In the genomic region with DNA sequence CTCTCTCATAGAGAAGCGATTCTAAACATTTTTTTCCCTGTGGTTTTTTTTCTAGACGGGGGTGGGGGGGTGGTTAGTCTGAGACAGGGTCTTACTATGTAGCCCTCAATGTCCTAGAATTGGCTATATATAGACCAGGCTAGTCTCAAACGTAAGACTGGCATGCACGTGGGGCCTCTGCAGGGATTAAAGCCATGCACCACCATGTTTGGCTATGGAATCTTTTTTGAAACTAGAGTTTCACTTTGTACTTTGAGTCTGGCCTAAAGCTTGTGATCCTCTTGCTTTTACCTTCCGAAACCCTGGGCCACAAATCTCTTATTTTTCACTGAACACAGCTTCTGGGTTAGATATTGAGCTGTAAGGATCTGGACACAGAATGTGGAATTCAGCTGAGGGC, we compare ENCODE assay signal across 10 mouse cellular contexts. TPM values are rescaled to one million over a fixed set of nuclear protein-coding genes. Genes with fewer than 3 reads are reported as not detected.
DNase-seq lines count a peak whose midpoint lies in the region; ATAC-seq and TF ChIP-seq lines count a peak whose summit lies in the region.
"Had no signal": no experiment of that assay in that cellular context is flagged by ENCODE, and none has a peak within 500 bp of the region (broad histone marks: within the 10 kb centered on the region; RNA-seq: fewer than 3 reads in every experiment).

No protein-coding gene starts in this region.

- H3ac ChIP-seq in C2C12 (ENCODE audit: control insufficient read depth, insufficient read length, low read depth): no peak overlapping the region

- H3K9ac ChIP-seq in heart, embryonic 11.5 days (ENCODE audit: low read depth, low read length): no peak overlapping the region
- no peak overlapping the region for H3K9ac ChIP-seq in forebrain, embryonic 16.5 days (replicated peaks; ENCODE audit: low read depth, low read length)
- H3K9ac ChIP-seq in liver, embryonic 14.5 days (replicated peaks): no peak overlapping the region; the same call in 1 of the 2 replicates

- peak overlapping the region; percentile 31; the same call in 1 of the 2 replicates for H3K27ac ChIP-seq in heart, embryonic 11.5 days (ENCODE audit: low read depth, low read length)
- H3K27ac ChIP-seq in forebrain, embryonic 16.5 days (ENCODE audit: low read length): no peak overlapping the region
- H3K27ac ChIP-seq in liver, embryonic 14.5 days: no peak overlapping the region

- peaks cover 60% of the 10 kb centered on the region for H3K79me3 ChIP-seq in C2C12 (ENCODE audit: low read depth)

- H3K9me3 ChIP-seq in heart, embryonic 11.5 days (replicated peaks; ENCODE audit: control insufficient read depth, low read length): no peaks in the 10 kb centered on the region
- H3K9me3 ChIP-seq in forebrain, embryonic 16.5 days (ENCODE audit: control insufficient read depth, low read length): no peaks in the 10 kb centered on the region
- no peaks in the 10 kb centered on the region for H3K9me3 ChIP-seq in liver, embryonic 14.5 days (ENCODE audit: control insufficient read depth, low read length)

- DNase-seq in heart, postnatal 25 days (ENCODE audit: low spot score): no peak
- no peak for DNase-seq in liver, embryonic 14.5 days (ENCODE audit: low read depth in 3 of 3, low spot score in 3 of 3)
- DNase-seq in embryo, embryonic 10 days (ENCODE audit: low spot score): no peak
- DNase-seq in layer of hippocampus, adult 11-12 months (ENCODE audit: low spot score): no peak
- DNase-seq in spleen, adult 18-20 months: no peak
- DNase-seq: gastrocnemius, postnatal 10 days; thymus, adult 18-20 months had no signal

- 39% methylated on average over 5 of the region's 5 CpGs for WGBS in heart, embryonic 11.5 days (ENCODE audit: insufficient replicate concordance)
- WGBS in forebrain, embryonic 16.5 days: 44% methylated on average over 5 of the region's 5 CpGs
- WGBS in liver, embryonic 14.5 days (ENCODE audit: insufficient replicate concordance): 39% methylated on average over 5 of the region's 5 CpGs

- no peaks in the 10 kb centered on the region for H3K4me1 ChIP-seq in heart, embryonic 11.5 days (ENCODE audit: control insufficient read depth, insufficient read depth, low read length)
- H3K4me1 ChIP-seq in forebrain, embryonic 16.5 days (replicated peaks; ENCODE audit: control insufficient read depth, insufficient read depth, low read length): peaks cover 13% of the 10 kb centered on the region; the same call in 1 of the 2 replicates
- H3K4me1 ChIP-seq in liver, embryonic 14.5 days (replicated peaks; ENCODE audit: control insufficient read depth in 2 of 2, insufficient read depth in 2 of 2, low read length in 1 of 2): peaks cover 7% of the 10 kb centered on the region in 2 experiments

- H3K4me3 ChIP-seq in heart, embryonic 11.5 days (ENCODE audit: low read depth, low read length): peak overlapping the region; percentile 62
- peak overlapping the region; percentile 50 for H3K4me3 ChIP-seq in C2C12 (ENCODE audit: insufficient read depth, poor library complexity, severe bottlenecking)
- peak overlapping the region; percentile 62 for H3K4me3 ChIP-seq in forebrain, embryonic 16.5 days (replicated peaks; ENCODE audit: low read length)
- peak overlapping the region; percentile 17 to 71; a peak in 1 of 4 replicates for H3K4me3 ChIP-seq in liver, embryonic 14.5 days (ENCODE audit: insufficient read depth in 1 of 2, low read depth in 2 of 2, low read length in 2 of 2)

- TF ChIP-seq EP300 in liver, embryonic 14.5 days (IDR thresholded peaks at IDR 0.05; ENCODE audit: low read depth): no peak

- H3K36me3 ChIP-seq in heart, embryonic 11.5 days (ENCODE audit: control insufficient read depth, insufficient read depth, low read length): no peaks in the 10 kb centered on the region
- H3K36me3 ChIP-seq in C2C12 (ENCODE audit: control insufficient read depth, insufficient read depth): no peaks in the 10 kb centered on the region
- H3K36me3 ChIP-seq in forebrain, embryonic 16.5 days (ENCODE audit: control insufficient read depth, insufficient read depth): no peaks in the 10 kb centered on the region
- no peaks in the 10 kb centered on the region for H3K36me3 ChIP-seq in liver, embryonic 14.5 days (replicated peaks; ENCODE audit: control insufficient read depth, insufficient read depth, low read depth)

- H3K79me2 ChIP-seq in C2C12 (ENCODE audit: control insufficient read depth, insufficient read depth): peaks cover 69% of the 10 kb centered on the region

- peak overlapping the region; percentile 66 for H3K4me2 ChIP-seq in heart, embryonic 11.5 days
- H3K4me2 ChIP-seq in forebrain, embryonic 16.5 days (ENCODE audit: low read length): peak overlapping the region; percentile 58
- H3K4me2 ChIP-seq in liver, embryonic 14.5 days (ENCODE audit: low read depth): peak overlapping the region; percentile 82

- no peak for TF ChIP-seq CTCF in C2C12 (IDR thresholded peaks at IDR 0.05; ENCODE audit: control insufficient read depth, insufficient read depth, insufficient read length)
- TF ChIP-seq CTCF in liver, embryonic 14.5 days (IDR thresholded peaks at IDR 0.05; ENCODE audit: low read depth): no peak

- no peak for ATAC-seq in heart, embryonic 11.5 days (replicated peaks; ENCODE audit: insufficient number of reproducible peaks, low FRiP score, low TSS enrichment)
- no peak for ATAC-seq in forebrain, embryonic 16.5 days
- ATAC-seq in liver, embryonic 14.5 days (ENCODE audit: insufficient read depth): no peak

- peaks cover 13% of the 10 kb centered on the region for H3K27me3 ChIP-seq in heart, embryonic 11.5 days (ENCODE audit: control insufficient read depth, insufficient read depth, low read length)
- H3K27me3 ChIP-seq in C2C12 (ENCODE audit: control insufficient read depth, insufficient read depth, insufficient read length): no peaks in the 10 kb centered on the region
- no peaks in the 10 kb centered on the region for H3K27me3 ChIP-seq in forebrain, embryonic 16.5 days (replicated peaks; ENCODE audit: control insufficient read depth, insufficient read depth, low read length)
- no peaks in the 10 kb centered on the region for H3K27me3 ChIP-seq in liver, embryonic 14.5 days (ENCODE audit: control insufficient read depth, insufficient read depth, low read length)

- intact Hi-C loops in heart, postnatal 25 days (cut with DNase I): loop anchor here (5.0 kb wide), 2 partner anchors 78 to 82 kb away; no protein-coding TSS in a partner anchor

TF ChIP-seq in C2C12, 6 proteins besides CTCF, POLR2A, EP300 and RAD21:
- no peak for TF ChIP-seq MYOG (IDR thresholded peaks at IDR 0.05; ENCODE audit: control insufficient read depth, extremely low read depth, insufficient read length)
- no peak for TF ChIP-seq MYOD1 (IDR thresholded peaks at IDR 0.05; ENCODE audit: control insufficient read depth, insufficient read length, low read depth)
TF ChIP-seq in C2C12: peak in this region for 0.

RNA-seq across cellular contexts. Expression of gene Med14, which starts 2.2 kb away (rescaled TPM):
- 31.0 and 35.1 TPM in 2 replicates for polyA plus RNA-seq in heart, embryonic 11.5 days (2014; fragmentation: Nextera tagmentation; extraction: Ambion mirVana)
- 10 to 100 TPM; 25.9 to 29.0 TPM for total RNA-seq in heart, postnatal 25 days (2021)
- polyA plus RNA-seq in C2C12 (2012; fragmentation: generic; extraction: Trizol): 10.9 TPM
- 14.1 and 15.5 TPM in 2 replicates for polyA plus RNA-seq in forebrain, embryonic 16.5 days (2015; fragmentation: Nextera tagmentation; extraction: Ambion mirVana)
- polyA plus RNA-seq in liver, embryonic 14.5 days (2012; rRNA removed): 7.6 and 7.7 TPM in 2 replicates
- 7.5 and 8.3 TPM in 2 replicates for polyA plus RNA-seq in liver, embryonic 14.5 days (2014; fragmentation: Nextera tagmentation; extraction: Ambion mirVana)
